Mouse (Mus musculus) heart, embryonic 16.5 days (tissue): Measurements from ENCODE around the gene Fam222b. TPM values are rescaled to one million over a fixed set of nuclear protein-coding genes. Genes with fewer than 3 reads are reported as not detected.

Source experiments
- ATAC-seq: fragments of 200-750 bp; cut with Nextera tagmentation; replicated peaks from 2 replicates; pipeline ENCODE4 v1.8.0; 2017; ENCODE audit warnings: moderate number of reproducible peaks; ENCODE audit not compliant: insufficient read depth, low FRiP score; ENCODE audit errors: extremely low read depth
- H3K27ac ChIP-seq: fragments of 300-500 bp; sonication (generic); 2 replicates; pipeline ENCODE4 v1.5.1; 2014; ENCODE audit warnings: mild to moderate bottlenecking, low read length, control low read depth, moderate library complexity
- H3K27me3 ChIP-seq: fragments of 300-500 bp; sonication (generic); 2 replicates; pipeline ENCODE4 v1.6.1; 2014; ENCODE audit warnings: low read length, mixed read lengths; ENCODE audit not compliant: control insufficient read depth, insufficient read depth
- H3K36me3 ChIP-seq: fragments of 300-500 bp; sonication (generic); 2 replicates; pipeline ENCODE4 v1.6.1; 2014; ENCODE audit not compliant: control insufficient read depth, insufficient read depth
- H3K4me1 ChIP-seq: fragments of 300-500 bp; sonication (generic); 2 replicates; pipeline ENCODE4 v1.6.1; 2014; ENCODE audit warnings: low read length, mixed read lengths; ENCODE audit not compliant: control insufficient read depth, insufficient read depth
- H3K4me2 ChIP-seq: fragments of 300-500 bp; sonication (generic); 2 replicates; pipeline ENCODE4 v1.6.1; 2014; ENCODE audit warnings: low read depth, mild to moderate bottlenecking, control low read depth, low read length
- H3K4me3 ChIP-seq: fragments of 300-500 bp; sonication (generic); 2 replicates; pipeline ENCODE4 v1.5.1; 2014; ENCODE audit warnings: mild to moderate bottlenecking, control low read depth, low read length
- H3K9ac ChIP-seq: fragments of 300-500 bp; sonication (generic); 2 replicates; pipeline ENCODE4 v1.6.1; 2014; ENCODE audit warnings: low read length, control low read depth
- H3K9me3 ChIP-seq: fragments of 300-500 bp; sonication (generic); replicated peaks from 2 replicates; pipeline ENCODE4 v1.6.1; 2016; ENCODE audit warnings: low read length; ENCODE audit not compliant: control insufficient read depth
- WGBS: fragments of 180-500 bp; shearing (Covaris S2); extraction: QIAGEN DNeasy Blood & Tissue Kit; methylation state at CpG from one replicate; pipeline ENCODE4 v1.1.7; 2014; 5-methylcytosine and 5-hydroxymethylcytosine counted together
- polyA plus RNA-seq: library from polyadenylated mRNA; unstranded; fragments of >200 nt; fragmentation: Nextera tagmentation; extraction: Ambion mirVana; gene quantifications from 2 replicates; pipeline ENCODE4 v1.2.1, GENCODE M21; 2015

Gene Fam222b
- polyA plus RNA-seq, 1 experiment from 2014 or later: 14.9 TPM

- peak; percentile 91 for ATAC-seq
- Histone ChIP-seq H3K4me1 (peaks cover 13% of the 10 kb centered on the region), H3K4me3 (peak within 1 kb of the TSS; percentile 89), H3K4me2 (peak within 1 kb of the TSS; percentile 81), H3K9me3 (no peaks in the 10 kb centered on the region), H3K9ac (peak within 1 kb of the TSS; percentile 91), H3K27me3 (no peaks in the 10 kb centered on the region), H3K27ac (peak within 1 kb of the TSS; percentile 79), H3K36me3 (peaks cover 19% of the 10 kb centered on the region)
- 2% methylated on average over 42 of the region's 42 CpGs for WGBS
Measured at GRCm38 (mm10) chr11:78079961-78080921, 14.2 kb upstream of the Fam222b start, which contains the start of gene Eral1. Eral1 (minus strand) TSS chr11:78080383.

DNA sequence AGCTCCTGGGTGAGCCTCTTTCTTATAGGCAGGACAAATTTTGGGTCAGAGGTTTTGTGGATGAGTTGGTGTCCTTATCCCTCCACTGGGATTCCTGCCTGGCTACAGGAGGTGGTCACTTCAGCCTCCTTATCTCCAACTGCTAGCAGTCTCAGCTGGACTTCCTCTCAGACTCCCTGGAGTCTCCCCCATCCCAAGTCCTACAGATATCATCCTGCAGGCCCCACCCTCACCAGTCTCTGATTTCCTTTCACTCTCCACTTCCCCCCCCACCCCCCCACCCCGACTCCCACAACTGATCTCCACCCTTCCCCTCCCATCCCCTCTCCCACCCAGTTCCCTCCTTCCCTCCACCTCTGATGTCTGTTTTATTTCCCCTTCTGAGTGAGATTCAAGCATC lies 10.9 kb upstream of the Fam222b start:
- H3K4me1 ChIP-seq: peaks cover 13% of the 10 kb centered on the region
- no peaks in the 10 kb centered on the region for H3K9me3 ChIP-seq
- no peak overlapping the region for H3K4me3 ChIP-seq
- no peaks in the 10 kb centered on the region for H3K27me3 ChIP-seq
- H3K9ac ChIP-seq: no peak overlapping the region
- no peak overlapping the region for H3K27ac ChIP-seq
- 0 out of 2 replicates have a peak, but pooled peaks have one; percentile 46 for ATAC-seq
- 8% methylated on average over 1 of the region's 1 CpGs for WGBS
- H3K36me3 ChIP-seq: no peaks in the 10 kb centered on the region
- no peak overlapping the region for H3K4me2 ChIP-seq

GRCm38 (mm10) chr11:78086925-78087479 lies 7.5 kb upstream of the Fam222b start:
- H3K36me3 ChIP-seq: no peaks in the 10 kb centered on the region
- no peak overlapping the region; the same call in 1 of the 2 replicates for H3K27ac ChIP-seq
- WGBS: 76% methylated on average over 4 of the region's 4 CpGs
- H3K27me3 ChIP-seq: no peaks in the 10 kb centered on the region
- no peak overlapping the region for H3K4me2 ChIP-seq
- H3K9me3 ChIP-seq: no peaks in the 10 kb centered on the region
- H3K4me3 ChIP-seq: no peak overlapping the region
- H3K9ac ChIP-seq: no peak overlapping the region
- H3K4me1 ChIP-seq: no peaks in the 10 kb centered on the region; the same call in 1 of the 2 replicates
- ATAC-seq: no peak

- Histone ChIP-seq H3K27me3 (no peaks in the 10 kb centered on the region), H3K9me3 (no peaks in the 10 kb centered on the region), H3K4me3 (no peak overlapping the region), H3K36me3 (no peaks in the 10 kb centered on the region), H3K4me2 (no peak overlapping the region), H3K4me1 (no peaks in the 10 kb centered on the region; the same call in 1 of the 2 replicates), H3K27ac (peak overlapping the region; percentile 67), H3K9ac (no peak overlapping the region)
- WGBS: 65% methylated on average over 5 of the region's 5 CpGs
- ATAC-seq: no peak
Measured at GRCm38 (mm10) chr11:78087756-78088281, 6.6 kb upstream of the Fam222b start.

DNA sequence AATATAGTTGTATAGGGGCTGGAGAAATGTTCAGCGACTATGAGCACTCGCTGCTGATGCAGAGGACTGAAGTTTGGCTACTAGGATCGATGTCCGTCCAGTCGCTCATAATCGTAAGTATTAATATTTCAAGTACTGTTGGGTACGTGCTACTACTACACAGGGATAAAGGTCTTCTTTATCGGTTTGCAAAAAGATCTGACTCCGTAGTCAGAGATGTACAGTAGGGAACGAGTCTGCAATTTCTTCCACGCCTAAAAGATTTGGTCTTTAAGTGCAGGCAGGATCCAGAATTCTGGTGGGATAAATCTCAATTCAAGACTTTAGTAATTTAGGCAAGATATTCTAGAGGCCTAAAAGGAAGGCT lies 340 bp upstream of the Fam222b start:
- WGBS: 38% methylated on average over 11 of the region's 11 CpGs
- Histone ChIP-seq H3K4me3 (peak overlapping the region; percentile 91), H3K27me3 (no peaks in the 10 kb centered on the region), H3K27ac (peak overlapping the region; percentile 94), H3K4me1 (peaks cover 22% of the 10 kb centered on the region), H3K4me2 (peak overlapping the region; percentile 87), H3K9ac (peak overlapping the region; percentile 88), H3K36me3 (no peaks in the 10 kb centered on the region), H3K9me3 (no peaks in the 10 kb centered on the region)
- ATAC-seq: no peak

- H3K4me2 ChIP-seq: peak overlapping the region; percentile 87
- WGBS: 14% methylated on average over 5 of the region's 5 CpGs
- H3K9me3 ChIP-seq: no peaks in the 10 kb centered on the region
- H3K36me3 ChIP-seq: no peaks in the 10 kb centered on the region
- peak overlapping the region; percentile 94 for H3K27ac ChIP-seq
- ATAC-seq: no peak
- H3K9ac ChIP-seq: peak overlapping the region; percentile 88
- peaks cover 22% of the 10 kb centered on the region for H3K4me1 ChIP-seq
- H3K27me3 ChIP-seq: no peaks in the 10 kb centered on the region
- H3K4me3 ChIP-seq: peak overlapping the region; percentile 91
Measured at GRCm38 (mm10) chr11:78095144-78095516, 670 bp downstream of the Fam222b start.

DNA sequence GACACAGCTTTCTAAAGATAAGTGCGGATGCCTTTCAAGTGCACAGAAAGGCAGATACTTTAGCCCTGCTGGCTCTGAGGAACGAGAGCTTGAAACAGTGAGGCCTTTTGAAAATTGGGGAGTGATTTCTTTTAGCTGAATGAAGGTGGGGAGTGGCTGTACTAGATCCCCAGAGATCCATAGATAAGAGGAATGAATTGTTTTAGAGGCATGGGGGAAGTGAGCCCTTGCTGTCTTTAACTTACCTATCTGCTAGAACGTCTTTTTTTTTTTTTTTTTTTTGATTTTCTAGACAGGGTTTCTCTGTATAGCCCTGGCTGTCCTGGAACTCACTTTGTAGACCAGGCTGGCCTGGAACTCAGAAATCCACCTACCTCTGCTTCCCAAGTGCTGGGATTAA lies 2.6 kb downstream of the Fam222b start:
- ATAC-seq: no peak
- peak overlapping the region; percentile 84 for H3K27ac ChIP-seq
- no peaks in the 10 kb centered on the region for H3K36me3 ChIP-seq
- H3K4me2 ChIP-seq: peak overlapping the region; percentile 87
- WGBS: 18% methylated on average over 3 of the region's 3 CpGs
- peak overlapping the region; percentile 48 for H3K4me3 ChIP-seq
- H3K9me3 ChIP-seq: no peaks in the 10 kb centered on the region
- H3K4me1 ChIP-seq: peaks cover 33% of the 10 kb centered on the region
- no peaks in the 10 kb centered on the region for H3K27me3 ChIP-seq
- H3K9ac ChIP-seq: peak overlapping the region; percentile 67

- Histone ChIP-seq H3K9me3 (no peaks in the 10 kb centered on the region), H3K4me3 (no peak overlapping the region), H3K9ac (no peak overlapping the region), H3K27me3 (no peaks in the 10 kb centered on the region), H3K27ac (peak overlapping the region; percentile 37; the same call in 1 of the 2 replicates), H3K4me1 (peaks cover 32% of the 10 kb centered on the region), H3K4me2 (peak overlapping the region; percentile 16; the same call in 1 of the 2 replicates), H3K36me3 (no peaks in the 10 kb centered on the region)
- ATAC-seq: no peak
- WGBS: 66% methylated on average over 11 of the region's 11 CpGs
Measured at GRCm38 (mm10) chr11:78100746-78101145, 6.3 kb downstream of the Fam222b start.

DNA sequence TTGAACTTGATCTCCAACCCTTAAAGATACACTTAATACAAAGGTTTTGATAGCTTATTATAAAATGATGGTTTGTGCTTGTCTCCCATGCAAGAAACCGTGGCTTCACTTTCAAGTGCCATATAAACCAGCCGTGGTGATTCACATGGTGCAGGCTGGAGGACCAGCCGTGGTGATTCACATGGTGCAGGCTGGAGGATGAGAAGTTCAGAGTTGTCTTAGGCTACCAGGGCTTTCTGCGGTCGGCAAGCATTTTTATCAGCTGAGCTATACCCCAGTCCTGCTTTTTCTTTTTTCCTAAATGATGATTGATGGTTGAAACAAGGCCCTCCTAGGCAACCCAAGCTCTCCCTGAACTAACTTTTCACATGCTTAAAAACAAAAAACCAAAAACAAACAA lies 7.7 kb downstream of the Fam222b start:
- H3K4me2 ChIP-seq: no peak overlapping the region
- H3K27me3 ChIP-seq: no peaks in the 10 kb centered on the region
- H3K4me1 ChIP-seq: peaks cover 27% of the 10 kb centered on the region
- ATAC-seq: no peak
- H3K4me3 ChIP-seq: no peak overlapping the region
- H3K9me3 ChIP-seq: no peaks in the 10 kb centered on the region
- H3K27ac ChIP-seq: no peak overlapping the region
- 66% methylated on average over 5 of the region's 5 CpGs for WGBS
- H3K9ac ChIP-seq: no peak overlapping the region
- H3K36me3 ChIP-seq: peaks cover 4% of the 10 kb centered on the region; the same call in 1 of the 2 replicates
